ENCODE assay signal across 8 mouse cellular contexts in genomic region chrX:36874178-36874696, GRCm38 (mm10). TPM values are rescaled to one million over a fixed set of nuclear protein-coding genes. Genes with fewer than 3 reads are reported as not detected.
A peak's percentile ranks its signal among the peaks of the same experiment; 100 is the strongest.
DNase-seq lines count a peak whose midpoint lies in the region; ATAC-seq and TF ChIP-seq lines count a peak whose summit lies in the region.

No protein-coding gene starts in this region.

- H3K9ac ChIP-seq in heart, embryonic 14.5 days (ENCODE audit: low read length), result peak overlapping the region; percentile 88
- peak overlapping the region; percentile 81 for H3K9ac ChIP-seq in liver, embryonic 11.5 days (ENCODE audit: low read depth, low read length)

- H3ac ChIP-seq in myocyte (ENCODE audit: control insufficient read depth, insufficient read length), result peak overlapping the region; percentile 39

- peak; percentile 68 for DNase-seq in c-Kit-negative CD71-positive TER-119-positive erythroid progenitor cells, embryonic 14.5 days (ENCODE audit: low read depth, low spot score)
- peak; percentile 35 for DNase-seq in fibroblast of lung, adult 2 months (ENCODE audit: low read depth)
- peak; percentile 94 for DNase-seq in kidney, postnatal 10 days
- peak; percentile 86 for DNase-seq in liver, embryonic 11.5 days (ENCODE audit: low spot score)
- DNase-seq in spleen, postnatal 4 days (ENCODE audit: low spot score in 2 of 2), result peak; percentile 91 to 96

- H3K4me3 ChIP-seq in heart, embryonic 14.5 days (ENCODE audit: control insufficient read depth in 1 of 2, insufficient read depth in 1 of 2, low read depth in 1 of 2, low read length in 2 of 2), result peak overlapping the region; percentile 78 to 90
- peak overlapping the region; percentile 76 for H3K4me3 ChIP-seq in liver, embryonic 11.5 days (ENCODE audit: low read depth, low read length)
- H3K4me3 ChIP-seq in myocyte, result peak overlapping the region; percentile 30

- H3K9me3 ChIP-seq in heart, embryonic 14.5 days (ENCODE audit: control insufficient read depth, low read length), result no peaks in the 10 kb centered on the region
- H3K9me3 ChIP-seq in liver, embryonic 11.5 days (ENCODE audit: control insufficient read depth, low read length), result no peaks in the 10 kb centered on the region

- peak; percentile 95 for TF ChIP-seq POLR2A in myocyte (IDR thresholded peaks at IDR 0.05; ENCODE audit: insufficient read length, low read depth)

- H3K4me2 ChIP-seq in heart, embryonic 14.5 days (ENCODE audit: low read length), result peak overlapping the region; percentile 62
- peak overlapping the region; percentile 73 for H3K4me2 ChIP-seq in liver, embryonic 11.5 days
- peak overlapping the region; percentile 66 for H3K4me2 ChIP-seq in myocyte (ENCODE audit: low read depth)

- WGBS in heart, embryonic 14.5 days, result 12% methylated on average over 57 of the region's 57 CpGs
- 10% methylated on average over 56 of the region's 57 CpGs for WGBS in liver, embryonic 11.5 days

- peaks cover 5% of the 10 kb centered on the region for H3K79me2 ChIP-seq in myocyte (ENCODE audit: control insufficient read depth, insufficient read depth)

- peak; percentile 92 for ATAC-seq in CD4-positive, CD25-positive, alpha-beta regulatory T cell, adult 4 months
- ATAC-seq in heart, embryonic 14.5 days (ENCODE audit: insufficient number of reproducible peaks, insufficient read depth, low FRiP score, low read depth), result peak; percentile 90
- peak; percentile 98 for ATAC-seq in liver, embryonic 11.5 days (replicated peaks; ENCODE audit: low FRiP score)

- no peaks in the 10 kb centered on the region for H3K27me3 ChIP-seq in heart, embryonic 14.5 days (ENCODE audit: control insufficient read depth, insufficient read depth, low read length)
- H3K27me3 ChIP-seq in liver, embryonic 11.5 days (replicated peaks; ENCODE audit: control insufficient read depth, insufficient read depth, low read length), result no peaks in the 10 kb centered on the region
- H3K27me3 ChIP-seq in myocyte (ENCODE audit: control insufficient read depth, insufficient read depth, insufficient read length), result no peaks in the 10 kb centered on the region

- H3K36me3 ChIP-seq in heart, embryonic 14.5 days (ENCODE audit: control insufficient read depth, insufficient read depth, low read length), result 0 out of 2 replicates have a peak, but pooled peaks cover 7% of the 10 kb centered on the region
- no peaks in the 10 kb centered on the region for H3K36me3 ChIP-seq in liver, embryonic 11.5 days (ENCODE audit: control insufficient read depth, insufficient read depth, low read length)
- no peaks in the 10 kb centered on the region for H3K36me3 ChIP-seq in myocyte (ENCODE audit: control insufficient read depth, insufficient read depth)

- H3K27ac ChIP-seq in heart, embryonic 14.5 days (replicated peaks in 1 of 2; ENCODE audit: control insufficient read depth in 1 of 2, insufficient read depth in 1 of 2, low read depth in 2 of 2, low read length in 2 of 2), result peak overlapping the region; percentile 71 to 80
- peak overlapping the region; percentile 41; the same call in 1 of the 2 replicates for H3K27ac ChIP-seq in liver, embryonic 11.5 days (ENCODE audit: low read depth, low read length)

- H3K4me1 ChIP-seq in heart, embryonic 14.5 days (ENCODE audit: control insufficient read depth in 2 of 2, insufficient read depth in 2 of 2, low read length in 2 of 2), result 0 out of 4 replicates have a peak, but pooled peaks cover 0 to 3% of the 10 kb centered on the region in 2 experiments
- no peaks in the 10 kb centered on the region for H3K4me1 ChIP-seq in liver, embryonic 11.5 days (replicated peaks; ENCODE audit: control insufficient read depth, insufficient read depth, low read length)

TF ChIP-seq in myocyte, 11 proteins besides CTCF, POLR2A, EP300 and RAD21:
- no peak for TF ChIP-seq MYOG (IDR thresholded peaks at IDR 0.05; ENCODE audit: control insufficient read depth in 1 of 3, insufficient read depth in 1 of 3, insufficient read length in 2 of 3, low read depth in 2 of 3)
- no peak for TF ChIP-seq USF1 (IDR thresholded peaks at IDR 0.05; ENCODE audit: low read depth)
- TF ChIP-seq TCF3 (IDR thresholded peaks at IDR 0.05; ENCODE audit: insufficient read length, low read depth), result no peak
- peak; percentile 94 for TF ChIP-seq POLR2AphosphoS2 (IDR thresholded peaks at IDR 0.05; ENCODE audit: insufficient read length, low read depth)
- TF ChIP-seq E2F4 (IDR thresholded peaks at IDR 0.05; ENCODE audit: insufficient read depth), result no peak
- no peak for TF ChIP-seq REST (IDR thresholded peaks at IDR 0.05; ENCODE audit: insufficient read depth, insufficient read length)
- no peak for TF ChIP-seq SRF (IDR thresholded peaks at IDR 0.05; ENCODE audit: control insufficient read depth, insufficient read length, low read depth)
- TF ChIP-seq MYOD1 (IDR thresholded peaks at IDR 0.05; ENCODE audit: control insufficient read depth in 1 of 3, insufficient read length in 2 of 3, low read depth in 2 of 3), result peak in 1 of 3 experiments; percentile 8

RNA-seq across cellular contexts. Expression of gene C330007P06Rik, which starts 0.3 kb away (rescaled TPM):
- 10 to 100 TPM; 26.8 to 28.7 TPM for polyA plus RNA-seq in CD4-positive, CD25-positive, alpha-beta regulatory T cell, adult 4 months (2017; shearing (Covaris generic))
- 20.0 and 21.1 TPM in 2 replicates for polyA plus RNA-seq in heart, embryonic 14.5 days (2014; fragmentation: Nextera tagmentation; extraction: Ambion mirVana)
- polyA plus RNA-seq in liver, embryonic 11.5 days (2014; fragmentation: Nextera tagmentation; extraction: Ambion mirVana), result 32.2 and 34.1 TPM in 2 replicates
- 6.6 TPM for polyA plus RNA-seq in myocyte (2012; fragmentation: generic; extraction: Trizol)

RNA-seq across cellular contexts. Expression of gene Ube2a, which starts 0.5 kb away (rescaled TPM):
- polyA plus RNA-seq in CD4-positive, CD25-positive, alpha-beta regulatory T cell, adult 4 months (2017; shearing (Covaris generic)), result 100 to 1,000 TPM; 110 to 131 TPM
- 157 and 162 TPM in 2 replicates for polyA plus RNA-seq in heart, embryonic 14.5 days (2014; fragmentation: Nextera tagmentation; extraction: Ambion mirVana)
- polyA plus RNA-seq in liver, embryonic 11.5 days (2014; fragmentation: Nextera tagmentation; extraction: Ambion mirVana), result 106 and 117 TPM in 2 replicates
- polyA plus RNA-seq in myocyte (2012; fragmentation: generic; extraction: Trizol), result 52.1 TPM

RNA-seq across cellular contexts. Expression of gene Nkrf, which starts 28.5 kb away (rescaled TPM):
- polyA plus RNA-seq in CD4-positive, CD25-positive, alpha-beta regulatory T cell, adult 4 months (2017; shearing (Covaris generic)), result 1 to 10 TPM; 2.0 TPM
- polyA plus RNA-seq in heart, embryonic 14.5 days (2014; fragmentation: Nextera tagmentation; extraction: Ambion mirVana), result 0.78 and 0.86 TPM in 2 replicates
- 2.7 and 4.3 TPM in 2 replicates for polyA plus RNA-seq in liver, embryonic 11.5 days (2014; fragmentation: Nextera tagmentation; extraction: Ambion mirVana)
- polyA plus RNA-seq in myocyte (2012; fragmentation: generic; extraction: Trizol), result 2.9 TPM

Comparison
In these comparisons a context has a peak if more than half of its experiments do, and no peak if none do; other contexts are left out.
1. Peak in every context shown above with its lines: DNase-seq, ATAC-seq, H3K4me3 ChIP-seq and H3K27ac ChIP-seq.
2. DNase-seq: peak in every context shown above with its lines; median percentile 94 in kidney, postnatal 10 days; 94 in spleen, postnatal 4 days; 86 in liver, embryonic 11.5 days; 68 in c-Kit-negative CD71-positive TER-119-positive erythroid progenitor cells, embryonic 14.5 days; 35 in fibroblast of lung, adult 2 months.
3. H3K4me3 ChIP-seq: peak in every context shown above with its lines; median percentile 84 in heart, embryonic 14.5 days; 76 in liver, embryonic 11.5 days; 30 in myocyte.